Mouse (Mus musculus) megakaryocyte, embryonic 14.5 days (primary cell): ENCODE measurements around the gene Gpc6.

ENCODE experiments used
- FLI1 ChIP-seq: IDR thresholded peaks from 2 replicates; pipeline ENCODE4 v1.6.1; 2012; ENCODE audit warnings: low read length, inconsistent platforms, mixed read lengths
- GATA1 ChIP-seq: IDR thresholded peaks from 3 replicates; pipeline ENCODE4 v1.6.1; 2012; ENCODE audit warnings: mixed read lengths, low read length, inconsistent platforms, borderline replicate concordance

GRCm38 (mm10) chr14:117666126-117666525, 741.0 kb downstream of the Gpc6 start:
- TF ChIP-seq GATA1 (no peak), FLI1 (no peak)
